9 mouse cellular contexts compared by ENCODE assay signal in genomic region chr7:73954441-73954840, GRCm38 (mm10). TPM values are rescaled to one million over a fixed set of nuclear protein-coding genes. Genes with fewer than 3 reads are reported as not detected.
DNase-seq lines count a peak whose midpoint lies in the region; ATAC-seq lines count a peak whose summit lies in the region.
"Had no signal": no experiment of that assay in that cellular context is flagged by ENCODE, and none has a peak within 500 bp of the region (broad histone marks: within the 10 kb centered on the region; RNA-seq: fewer than 3 reads in every experiment).

No protein-coding gene starts in this region.

- H3K4me1 ChIP-seq in kidney, embryonic 15.5 days: no peaks in the 10 kb centered on the region; the same call in 1 of the 2 replicates
- 0 out of 2 replicates have a peak, but pooled peaks cover 3% of the 10 kb centered on the region for H3K4me1 ChIP-seq in intestine, embryonic 16.5 days (ENCODE audit: control insufficient read depth, insufficient read depth, low read length)

- H3K4me2 ChIP-seq in kidney, embryonic 15.5 days: no peak overlapping the region
- H3K4me2 ChIP-seq in intestine, embryonic 16.5 days (ENCODE audit: low read depth, low read length): no peak overlapping the region
- H3K4me2 ChIP-seq: embryonic facial prominence, embryonic 13.5 days had no signal

- peak; percentile 23 for DNase-seq in kidney, adult 18-20 months
- peak; percentile 12 for DNase-seq in adrenal gland, adult 8-10 months
- DNase-seq in cerebellum, postnatal 10 days: peak; percentile 70 to 81
- DNase-seq in kidney, postnatal 36 days: peak; percentile 34 to 65
- no peak for DNase-seq in frontal cortex, adult 2 months (ENCODE audit: extremely low spot score in 1 of 2, low spot score in 1 of 2)

- H3K36me3 ChIP-seq in kidney, embryonic 15.5 days: peaks cover 19% of the 10 kb centered on the region
- no peaks in the 10 kb centered on the region for H3K36me3 ChIP-seq in intestine, embryonic 16.5 days (ENCODE audit: control insufficient read depth, insufficient read depth, low read length)

- no peak overlapping the region for H3K4me3 ChIP-seq in kidney, embryonic 15.5 days (replicated peaks)
- no peak overlapping the region for H3K4me3 ChIP-seq in intestine, embryonic 16.5 days (ENCODE audit: low read length)
- H3K4me3 ChIP-seq: embryonic facial prominence, embryonic 13.5 days had no signal

- no peak overlapping the region for H3K27ac ChIP-seq in kidney, embryonic 15.5 days
- no peak overlapping the region for H3K27ac ChIP-seq in intestine, embryonic 16.5 days (ENCODE audit: low read length)
- H3K27ac ChIP-seq: embryonic facial prominence, embryonic 13.5 days had no signal

- ATAC-seq in kidney, embryonic 15.5 days (replicated peaks; ENCODE audit: low FRiP score): no peak
- no peak for ATAC-seq in megakaryocyte-erythroid progenitor cell, adult 5-6 weeks (replicated peaks; ENCODE audit: low FRiP score, low TSS enrichment, poor library complexity, severe bottlenecking)
- no peak for ATAC-seq in intestine, embryonic 16.5 days

- no peaks in the 10 kb centered on the region for H3K9me3 ChIP-seq in kidney, embryonic 15.5 days (replicated peaks)
- no peaks in the 10 kb centered on the region for H3K9me3 ChIP-seq in intestine, embryonic 16.5 days (ENCODE audit: control insufficient read depth, low read length)

- WGBS in kidney, embryonic 15.5 days: 37% methylated on average over 5 of the region's 5 CpGs
- 59% methylated on average over 5 of the region's 5 CpGs for whole genome bisulfite sequencing in intestine, embryonic 16.5 days

- H3K9ac ChIP-seq in kidney, embryonic 15.5 days: no peak overlapping the region
- no peak overlapping the region for H3K9ac ChIP-seq in intestine, embryonic 16.5 days (ENCODE audit: low read depth, low read length)
- H3K9ac ChIP-seq: embryonic facial prominence, embryonic 13.5 days had no signal

- no peaks in the 10 kb centered on the region for H3K27me3 ChIP-seq in kidney, embryonic 15.5 days
- H3K27me3 ChIP-seq in intestine, embryonic 16.5 days (replicated peaks; ENCODE audit: control insufficient read depth, insufficient read depth, low read length): no peaks in the 10 kb centered on the region
- H3K27me3 ChIP-seq: embryonic facial prominence, embryonic 13.5 days had no signal

RNA-seq across cellular contexts. Expression of gene St8sia2, which starts 59.0 kb away (rescaled TPM):
- 10.3 and 11.7 TPM in 2 replicates for polyA plus RNA-seq in kidney, embryonic 15.5 days (2015; fragmentation: Nextera tagmentation; extraction: Ambion mirVana)
- 1 to 10 TPM in 2 of 4 experiments, under 1 TPM in 2; 0.49 to 1.1 (median 0.83) TPM for total RNA-seq in adrenal gland, adult 8-10 months (2022)
- 2.3 and 2.8 TPM in 2 replicates for polyA plus RNA-seq in frontal cortex, adult 2 months (2012; rRNA removed)
- 0.49 TPM in 1 of 2 replicates, not detected in the other for total RNA-seq in megakaryocyte-erythroid progenitor cell, adult 5-6 weeks (2014; fragmentation: Nextera tagmentation)
- 0.19 TPM in 1 of 2 replicates, not detected in the other for total RNA-seq in megakaryocyte-erythroid progenitor cell, adult 5-6 weeks (2017)
- polyA plus RNA-seq in intestine, embryonic 16.5 days (2015; fragmentation: Nextera tagmentation; extraction: Ambion mirVana): 2.9 and 3.2 TPM in 2 replicates

Comparison
In these comparisons a context has a peak if more than half of its experiments do, and no peak if none do; other contexts are left out.
1. DNase-seq: peak in kidney, adult 18-20 months (single experiment), adrenal gland, adult 8-10 months (single experiment), cerebellum, postnatal 10 days (2 of 2) and kidney, postnatal 36 days (2 of 2); none in frontal cortex, adult 2 months (0 of 2).